Mouse (Mus musculus) kidney, adult 8-10 months (tissue): Measurements from ENCODE around the gene Nfyb.

Experiments used
- DNase-seq, 2 experiments: peaks; one replicate each; pipeline ENCODE4 v3.0.0; 2022

Gene Nfyb

GRCm38 (mm10) chr10:82778791-82779549 is 15.0 kb upstream of the Nfyb start:
- DNase-seq, result no peak

- peak; percentile 48 to 54 for DNase-seq
Measured at GRCm38 (mm10) chr10:82777886-82778285, 13.9 kb upstream of the Nfyb start.

GRCm38 (mm10) chr10:82777075-82777474 is 13.1 kb upstream of the Nfyb start:
- DNase-seq, result no peak

GRCm38 (mm10) chr10:82774841-82775240 is 10.9 kb upstream of the Nfyb start:
- no peak for DNase-seq

- no peak for DNase-seq
Measured at GRCm38 (mm10) chr10:82771595-82772170, 7.7 kb upstream of the Nfyb start.

- no peak for DNase-seq
Measured at GRCm38 (mm10) chr10:82770713-82771112, 6.8 kb upstream of the Nfyb start.

- DNase-seq, result no peak
Measured at GRCm38 (mm10) chr10:82768901-82769300, 5.0 kb upstream of the Nfyb start.

GRCm38 (mm10) chr10:82762756-82763681 is 925 bp downstream of the Nfyb start:
- no peak for DNase-seq

- no peak for DNase-seq
Measured at GRCm38 (mm10) chr10:82761037-82761811, 2.7 kb downstream of the Nfyb start.

- DNase-seq, result no peak
Measured at GRCm38 (mm10) chr10:82759706-82760105, 4.2 kb downstream of the Nfyb start.

GRCm38 (mm10) chr10:82758878-82759277 is 5.1 kb downstream of the Nfyb start:
- DNase-seq, result no peak

GRCm38 (mm10) chr10:82758368-82758767 is 5.6 kb downstream of the Nfyb start:
- DNase-seq, result no peak

- no peak for DNase-seq
Measured at GRCm38 (mm10) chr10:82757341-82757740, 6.6 kb downstream of the Nfyb start.

GRCm38 (mm10) chr10:82756466-82756865 is 7.5 kb downstream of the Nfyb start:
- DNase-seq, result no peak

GRCm38 (mm10) chr10:82755213-82755890 is 8.6 kb downstream of the Nfyb start:
- DNase-seq, result no peak

- no peak for DNase-seq
Measured at GRCm38 (mm10) chr10:82754642-82755041, 9.3 kb downstream of the Nfyb start.

GRCm38 (mm10) chr10:82752921-82753320 is 11.0 kb downstream of the Nfyb start:
- DNase-seq, result peak in 1 of 2 experiments; percentile 44

- no peak for DNase-seq
Measured at GRCm38 (mm10) chr10:82750778-82751177, 13.2 kb downstream of the Nfyb start.

- no peak for DNase-seq
Measured at GRCm38 (mm10) chr10:82746988-82747850, 16.7 kb downstream of the Nfyb start.

GRCm38 (mm10) chr10:82745301-82745700 is 18.6 kb downstream of the Nfyb start:
- no peak for DNase-seq

- DNase-seq, result no peak
Measured at GRCm38 (mm10) chr10:82744296-82744695, 19.6 kb downstream of the Nfyb start.
